Mouse (Mus musculus): Measurements from ENCODE around the gene Tnpo3. TPM values are rescaled to one million over a fixed set of nuclear protein-coding genes. Genes with fewer than 3 reads are reported as not detected.
"Not testable (repeated sequence)": the region's sequence is repeated elsewhere in the genome, so short reads cannot be mapped to it uniquely, and the experiment has no call there.

Tnpo3 gene
- polyA plus RNA-seq, 1 experiment from 2014 or later, result 93.2 TPM

- no peak overlapping the region for H3K9ac ChIP-seq
- no peak overlapping the region for H3K4me3 ChIP-seq
- no peaks in the 10 kb centered on the region for H3K36me3 ChIP-seq (replicated peaks)
Measured at GRCm38 (mm10) chr6:29600188-29600587, 9.5 kb downstream of the Tnpo3 start.

GRCm38 (mm10) chr6:29595656-29596055 lies 14.0 kb downstream of the Tnpo3 start:
- no peaks in the 10 kb centered on the region for H3K9me3 ChIP-seq

More at GRCm38 (mm10) chr6:29600188-29600587, 9.5 kb downstream of the Tnpo3 start:
- no peak for ATAC-seq (replicated peaks)
- Histone ChIP-seq H3K27ac (no peak overlapping the region), H3K27me3 (replicated peaks) (no peaks in the 10 kb centered on the region), H3K9me3 (no peaks in the 10 kb centered on the region), H3K4me2 (no peak overlapping the region), H3K4me1 (no peaks in the 10 kb centered on the region)

GRCm38 (mm10) chr6:29581202-29581601 lies 28.5 kb downstream of the Tnpo3 start:
- no peak overlapping the region for H3K9ac ChIP-seq
- ATAC-seq (replicated peaks), result no peak
- no peak overlapping the region for H3K27ac ChIP-seq
- H3K36me3 ChIP-seq (replicated peaks), result peaks cover 30% of the 10 kb centered on the region
- no peaks in the 10 kb centered on the region for H3K9me3 ChIP-seq
- no peaks in the 10 kb centered on the region for H3K4me1 ChIP-seq
- H3K4me2 ChIP-seq, result no peak overlapping the region
- 94% methylated on average over 3 of the region's 3 CpGs for WGBS
- no peak overlapping the region for H3K4me3 ChIP-seq
- no peaks in the 10 kb centered on the region for H3K27me3 ChIP-seq (replicated peaks)

More at GRCm38 (mm10) chr6:29595656-29596055, 14.0 kb downstream of the Tnpo3 start:
- no peaks in the 10 kb centered on the region for H3K27me3 ChIP-seq (replicated peaks)
- H3K4me1 ChIP-seq, result no peaks in the 10 kb centered on the region
- H3K9ac ChIP-seq, result no peak overlapping the region
- H3K36me3 ChIP-seq (replicated peaks), result no peaks in the 10 kb centered on the region
- H3K4me2 ChIP-seq, result no peak overlapping the region
- 93% methylated on average over 2 of the region's 2 CpGs for whole genome bisulfite sequencing
- ATAC-seq (replicated peaks), result no peak
- no peak overlapping the region for H3K4me3 ChIP-seq
- no peak overlapping the region for H3K27ac ChIP-seq

- peaks cover 32% of the 10 kb centered on the region for H3K36me3 ChIP-seq (replicated peaks)
- no peak overlapping the region for H3K4me3 ChIP-seq
- whole genome bisulfite sequencing, result 94% methylated on average over 1 of the region's 1 CpGs
- no peak overlapping the region for H3K9ac ChIP-seq
- H3K27me3 ChIP-seq (replicated peaks), result no peaks in the 10 kb centered on the region
- no peaks in the 10 kb centered on the region for H3K9me3 ChIP-seq
- no peaks in the 10 kb centered on the region for H3K4me1 ChIP-seq
- no peak overlapping the region for H3K4me2 ChIP-seq
- H3K27ac ChIP-seq, result no peak overlapping the region
- ATAC-seq (replicated peaks), result no peak
Measured at GRCm38 (mm10) chr6:29580770-29581169, 28.9 kb downstream of the Tnpo3 start.

GRCm38 (mm10) chr6:29576388-29576787 lies 33.3 kb downstream of the Tnpo3 start:
- H3K4me3 ChIP-seq; H3K4me1 ChIP-seq; H3K9me3 ChIP-seq; H3K4me2 ChIP-seq; H3K27me3 ChIP-seq (replicated peaks); H3K27ac ChIP-seq; H3K9ac ChIP-seq; ATAC-seq (replicated peaks): not testable (repeated sequence)
- 86% methylated on average over 3 of the region's 3 CpGs for WGBS
- peaks cover 58% of the 10 kb centered on the region for H3K36me3 ChIP-seq (replicated peaks)

GRCm38 (mm10) chr6:29557112-29557511 lies 52.6 kb downstream of the Tnpo3 start:
- H3K27ac ChIP-seq, result no peak overlapping the region
- peaks cover 45% of the 10 kb centered on the region for H3K36me3 ChIP-seq (replicated peaks)
- H3K4me2 ChIP-seq, result no peak overlapping the region
- H3K9me3 ChIP-seq, result no peaks in the 10 kb centered on the region
- 99% methylated on average over 2 of the region's 2 CpGs for WGBS
- ATAC-seq (replicated peaks), result no peak
- H3K4me1 ChIP-seq, result no peaks in the 10 kb centered on the region
- no peak overlapping the region for H3K9ac ChIP-seq
- no peak overlapping the region for H3K4me3 ChIP-seq
- no peaks in the 10 kb centered on the region for H3K27me3 ChIP-seq (replicated peaks)

- Histone ChIP-seq H3K4me3 (no peak overlapping the region), H3K36me3 (replicated peaks) (peaks cover 45% of the 10 kb centered on the region), H3K27ac (no peak overlapping the region), H3K4me1 (no peaks in the 10 kb centered on the region), H3K4me2 (no peak overlapping the region), H3K9me3 (no peaks in the 10 kb centered on the region), H3K9ac (no peak overlapping the region), H3K27me3 (replicated peaks) (no peaks in the 10 kb centered on the region)
- WGBS, result 92% methylated on average over 2 of the region's 2 CpGs
- ATAC-seq (replicated peaks), result no peak
Measured at GRCm38 (mm10) chr6:29552526-29552925, 57.2 kb downstream of the Tnpo3 start.

GRCm38 (mm10) chr6:29548086-29548485 lies 61.6 kb downstream of the Tnpo3 start:
- no peak for ATAC-seq (replicated peaks)
- peaks cover 46% of the 10 kb centered on the region for H3K36me3 ChIP-seq (replicated peaks)

GRCm38 (mm10) chr6:29547582-29547981 lies 62.1 kb downstream of the Tnpo3 start:
- H3K9ac ChIP-seq, result no peak overlapping the region
- no peaks in the 10 kb centered on the region for H3K9me3 ChIP-seq
- H3K27me3 ChIP-seq (replicated peaks), result no peaks in the 10 kb centered on the region
- H3K36me3 ChIP-seq (replicated peaks), result peaks cover 51% of the 10 kb centered on the region
- no peak for ATAC-seq (replicated peaks)
- H3K27ac ChIP-seq, result no peak overlapping the region
- no peak overlapping the region for H3K4me2 ChIP-seq
- no peaks in the 10 kb centered on the region for H3K4me1 ChIP-seq
- H3K4me3 ChIP-seq, result no peak overlapping the region

More at GRCm38 (mm10) chr6:29548086-29548485, 61.6 kb downstream of the Tnpo3 start:
- H3K4me3 ChIP-seq, result no peak overlapping the region
- H3K9ac ChIP-seq, result no peak overlapping the region
- no peaks in the 10 kb centered on the region for H3K9me3 ChIP-seq
- H3K4me2 ChIP-seq, result no peak overlapping the region
- H3K27me3 ChIP-seq (replicated peaks), result no peaks in the 10 kb centered on the region
- WGBS, result 96% methylated on average over 1 of the region's 1 CpGs
- no peaks in the 10 kb centered on the region for H3K4me1 ChIP-seq
- no peak overlapping the region for H3K27ac ChIP-seq

- ATAC-seq (replicated peaks), result no peak
- H3K36me3 ChIP-seq (replicated peaks), result peaks cover 57% of the 10 kb centered on the region
- H3K27me3 ChIP-seq (replicated peaks), result no peaks in the 10 kb centered on the region
- no peaks in the 10 kb centered on the region for H3K9me3 ChIP-seq
- H3K4me1 ChIP-seq, result no peaks in the 10 kb centered on the region
- no peak overlapping the region for H3K4me2 ChIP-seq
- no peak overlapping the region for H3K9ac ChIP-seq
- 97% methylated on average over 2 of the region's 2 CpGs for WGBS
- H3K27ac ChIP-seq, result no peak overlapping the region
- no peak overlapping the region for H3K4me3 ChIP-seq
Measured at GRCm38 (mm10) chr6:29545611-29546010, 64.1 kb downstream of the Tnpo3 start.

- Histone ChIP-seq H3K9ac (no peak overlapping the region), H3K4me2 (no peak overlapping the region), H3K27ac (no peak overlapping the region), H3K9me3 (no peaks in the 10 kb centered on the region), H3K36me3 (replicated peaks) (peaks cover 44% of the 10 kb centered on the region), H3K4me3 (no peak overlapping the region), H3K27me3 (replicated peaks) (no peaks in the 10 kb centered on the region), H3K4me1 (no peaks in the 10 kb centered on the region)
- WGBS, result 94% methylated on average over 1 of the region's 1 CpGs
- ATAC-seq (replicated peaks), result no peak
Measured at GRCm38 (mm10) chr6:29540956-29541355, 68.7 kb downstream of the Tnpo3 start.

GRCm38 (mm10) chr6:29540223-29540622 lies 69.5 kb downstream of the Tnpo3 start:
- ATAC-seq (replicated peaks), result no peak
- no peak overlapping the region for H3K9ac ChIP-seq
- no peaks in the 10 kb centered on the region for H3K27me3 ChIP-seq (replicated peaks)
- no peak overlapping the region for H3K4me3 ChIP-seq
- H3K27ac ChIP-seq, result no peak overlapping the region
- WGBS, result 75% methylated on average over 6 of the region's 6 CpGs
- no peaks in the 10 kb centered on the region for H3K4me1 ChIP-seq
- no peaks in the 10 kb centered on the region for H3K9me3 ChIP-seq
- no peak overlapping the region for H3K4me2 ChIP-seq
- peaks cover 37% of the 10 kb centered on the region for H3K36me3 ChIP-seq (replicated peaks)

- H3K36me3 ChIP-seq (replicated peaks), result peaks cover 32% of the 10 kb centered on the region
- WGBS, result 94% methylated on average over 8 of the region's 8 CpGs
Measured at GRCm38 (mm10) chr6:29539502-29539901, 70.2 kb downstream of the Tnpo3 start.

More at GRCm38 (mm10) chr6:29539502-29539901, 70.2 kb downstream of the Tnpo3 start:
- no peak overlapping the region for H3K4me2 ChIP-seq
- H3K27ac ChIP-seq, result no peak overlapping the region
- H3K4me1 ChIP-seq, result no peaks in the 10 kb centered on the region
- no peak overlapping the region for H3K4me3 ChIP-seq
- no peaks in the 10 kb centered on the region for H3K27me3 ChIP-seq (replicated peaks)
- no peak for ATAC-seq (replicated peaks)
- H3K9ac ChIP-seq, result no peak overlapping the region
- H3K9me3 ChIP-seq, result no peaks in the 10 kb centered on the region
